In the genomic region with DNA sequence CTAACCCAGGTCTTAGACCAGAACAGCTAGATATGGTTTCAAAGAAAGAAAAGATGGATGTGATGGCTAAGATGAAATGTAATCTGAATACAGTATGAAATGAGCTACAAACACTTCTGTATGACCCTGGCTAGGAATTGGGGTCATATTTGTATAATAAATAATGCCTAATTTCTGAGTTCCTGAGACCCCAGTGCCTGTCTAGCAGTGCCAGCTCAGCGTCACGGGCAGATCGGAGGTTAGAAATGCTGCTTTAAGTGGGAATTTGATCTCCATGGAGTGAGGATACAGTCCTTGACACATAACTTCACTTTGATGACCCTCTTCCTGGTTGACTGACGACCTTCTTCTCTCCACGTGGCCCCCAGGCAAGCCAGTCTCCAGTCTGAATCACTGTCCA, we compare ENCODE assay signal across 23 mouse cellular contexts.
DNase-seq lines count a peak whose midpoint lies in the region; ATAC-seq and TF ChIP-seq lines count a peak whose summit lies in the region.
"Had no signal": no experiment of that assay in that cellular context is flagged by ENCODE, and none has a peak within 500 bp of the region (broad histone marks: within the 10 kb centered on the region; RNA-seq: fewer than 3 reads in every experiment).

No protein-coding gene starts in this region.

- TF ChIP-seq CTCF in lung, postnatal 0 days (IDR thresholded peaks at IDR 0.05): no peak

- H3K4me2 ChIP-seq in hindbrain, embryonic 16.5 days (ENCODE audit: low read length): no peak overlapping the region
- 0 out of 2 replicates have a peak overlapping the region, but pooled peaks have one; percentile 19 for H3K4me2 ChIP-seq in lung, postnatal 0 days (replicated peaks; ENCODE audit: low read depth, low read length)
- H3K4me2 ChIP-seq in intestine, embryonic 15.5 days (replicated peaks): no peak overlapping the region
- H3K4me2 ChIP-seq in stomach, embryonic 16.5 days (ENCODE audit: low read depth, low read length): no peak overlapping the region
- H3K4me2 ChIP-seq: heart, embryonic 12.5 days; limb, embryonic 12.5 days; neural tube, embryonic 13.5 days had no signal

- H3K4me3 ChIP-seq in hindbrain, embryonic 10.5 days: no peak overlapping the region
- H3K4me3 ChIP-seq in hindbrain, embryonic 16.5 days (ENCODE audit: low read length): no peak overlapping the region
- H3K4me3 ChIP-seq in lung, postnatal 0 days (ENCODE audit: low read depth, low read length): no peak overlapping the region
- H3K4me3 ChIP-seq in intestine, embryonic 15.5 days (replicated peaks): no peak overlapping the region
- no peak overlapping the region for H3K4me3 ChIP-seq in stomach, embryonic 16.5 days (replicated peaks; ENCODE audit: low read length)
- H3K4me3 ChIP-seq: heart, embryonic 12.5 days; layer of hippocampus, adult 2 months; left cerebral cortex, adult 2 months; limb, embryonic 12.5 days; neural tube, embryonic 13.5 days had no signal

- H3K36me3 ChIP-seq in hindbrain, embryonic 10.5 days: no peaks in the 10 kb centered on the region
- no peaks in the 10 kb centered on the region for H3K36me3 ChIP-seq in hindbrain, embryonic 16.5 days (ENCODE audit: control insufficient read depth, insufficient read depth, low read length)
- H3K36me3 ChIP-seq in lung, postnatal 0 days (ENCODE audit: insufficient read depth, low read length): no peaks in the 10 kb centered on the region
- H3K36me3 ChIP-seq in intestine, embryonic 15.5 days: no peaks in the 10 kb centered on the region
- no peaks in the 10 kb centered on the region for H3K36me3 ChIP-seq in stomach, embryonic 16.5 days (ENCODE audit: control insufficient read depth, insufficient read depth, low read length)
- H3K36me3 ChIP-seq: heart, embryonic 12.5 days; limb, embryonic 12.5 days; neural tube, embryonic 13.5 days had no signal

- ATAC-seq in hindbrain, embryonic 16.5 days: no peak
- ATAC-seq in lung, postnatal 0 days: peak; percentile 21; the same call in 1 of the 2 replicates
- ATAC-seq in intestine, embryonic 15.5 days: no peak
- no peak for ATAC-seq in stomach, embryonic 16.5 days (ENCODE audit: insufficient read depth, low FRiP score)
- ATAC-seq in megakaryocyte progenitor cell, adult 5-6 weeks (replicated peaks; ENCODE audit: poor library complexity): no peak
- ATAC-seq: CD4-positive, CD25-positive, alpha-beta regulatory T cell, adult 4 months; forebrain, embryonic 14.5 days; hindbrain, postnatal 0 days had no signal

- H3K9ac ChIP-seq in hindbrain, embryonic 16.5 days (ENCODE audit: low read depth, low read length): no peak overlapping the region
- H3K9ac ChIP-seq in lung, postnatal 0 days (replicated peaks; ENCODE audit: low read depth): no peak overlapping the region
- H3K9ac ChIP-seq in intestine, embryonic 15.5 days: no peak overlapping the region
- no peak overlapping the region for H3K9ac ChIP-seq in stomach, embryonic 16.5 days (ENCODE audit: low read length)
- H3K9ac ChIP-seq: heart, embryonic 12.5 days; limb, embryonic 12.5 days; neural tube, embryonic 13.5 days had no signal

- peaks cover 7% of the 10 kb centered on the region; the same call in 1 of the 2 replicates for H3K4me1 ChIP-seq in hindbrain, embryonic 10.5 days (replicated peaks)
- no peaks in the 10 kb centered on the region for H3K4me1 ChIP-seq in hindbrain, embryonic 16.5 days (ENCODE audit: control insufficient read depth, insufficient read depth, low read depth, low read length)
- peaks cover 5% of the 10 kb centered on the region; the same call in 1 of the 2 replicates for H3K4me1 ChIP-seq in lung, postnatal 0 days (ENCODE audit: insufficient read depth, low read depth, low read length)
- no peaks in the 10 kb centered on the region for H3K4me1 ChIP-seq in intestine, embryonic 15.5 days (replicated peaks)
- no peaks in the 10 kb centered on the region; the same call in 1 of the 2 replicates for H3K4me1 ChIP-seq in stomach, embryonic 16.5 days (ENCODE audit: control insufficient read depth, insufficient read depth, low read length)
- H3K4me1 ChIP-seq: heart, embryonic 12.5 days; limb, embryonic 12.5 days had no signal

- H3K27ac ChIP-seq in hindbrain, embryonic 10.5 days: peak overlapping the region; percentile 35; the same call in 1 of the 2 replicates
- no peak overlapping the region for H3K27ac ChIP-seq in hindbrain, embryonic 16.5 days (ENCODE audit: low read depth, low read length)
- peak overlapping the region; percentile 11 for H3K27ac ChIP-seq in lung, postnatal 0 days (ENCODE audit: low read length)
- peak overlapping the region; percentile 1; the same call in 1 of the 2 replicates for H3K27ac ChIP-seq in intestine, embryonic 15.5 days
- peak overlapping the region; percentile 28 for H3K27ac ChIP-seq in stomach, embryonic 16.5 days (ENCODE audit: low read length)
- H3K27ac ChIP-seq: hindbrain, postnatal 0 days; layer of hippocampus, adult 2 months; left cerebral cortex, adult 2 months; limb, embryonic 12.5 days; macrophage; neural tube, embryonic 13.5 days had no signal

- no peaks in the 10 kb centered on the region for H3K9me3 ChIP-seq in hindbrain, embryonic 10.5 days
- no peaks in the 10 kb centered on the region for H3K9me3 ChIP-seq in hindbrain, embryonic 16.5 days (ENCODE audit: control insufficient read depth, low read length)
- no peaks in the 10 kb centered on the region for H3K9me3 ChIP-seq in lung, postnatal 0 days (ENCODE audit: low read length)
- no peaks in the 10 kb centered on the region for H3K9me3 ChIP-seq in intestine, embryonic 15.5 days
- H3K9me3 ChIP-seq in stomach, embryonic 16.5 days (replicated peaks; ENCODE audit: control insufficient read depth, low read length): no peaks in the 10 kb centered on the region
- H3K9me3 ChIP-seq: heart, embryonic 12.5 days; limb, embryonic 12.5 days; neural tube, embryonic 13.5 days had no signal

- DNase-seq in hindbrain, embryonic 10.5 days (ENCODE audit: low spot score): no peak
- no peak for DNase-seq in lung, postnatal 0 days (ENCODE audit: low spot score)
- DNase-seq in lung, postnatal 25 days (ENCODE audit: low spot score): no peak
- DNase-seq: cerebellum, adult 11 months; cerebellum, adult 9-10 months; heart, adult 11 months; kidney, adult 2 months; kidney, postnatal 36 days; thymus, adult 2 months; thymus, postnatal 36 days had no signal

- 34% methylated on average over 5 of the region's 5 CpGs for WGBS in hindbrain, embryonic 10.5 days
- 37% methylated on average over 5 of the region's 5 CpGs for WGBS in hindbrain, embryonic 16.5 days
- 22% methylated on average over 5 of the region's 5 CpGs for WGBS in lung, postnatal 0 days
- WGBS in intestine, embryonic 15.5 days: 35% methylated on average over 5 of the region's 5 CpGs
- 30% methylated on average over 5 of the region's 5 CpGs for WGBS in stomach, embryonic 16.5 days

- H3K27me3 ChIP-seq in hindbrain, embryonic 10.5 days (ENCODE audit: insufficient read depth, poor library complexity, severe bottlenecking): no peaks in the 10 kb centered on the region
- no peaks in the 10 kb centered on the region for H3K27me3 ChIP-seq in hindbrain, embryonic 16.5 days (replicated peaks; ENCODE audit: control insufficient read depth, insufficient read depth, low read length)
- no peaks in the 10 kb centered on the region for H3K27me3 ChIP-seq in lung, postnatal 0 days (replicated peaks; ENCODE audit: insufficient read depth, low read length)
- no peaks in the 10 kb centered on the region for H3K27me3 ChIP-seq in intestine, embryonic 15.5 days (replicated peaks)
- no peaks in the 10 kb centered on the region for H3K27me3 ChIP-seq in stomach, embryonic 16.5 days (ENCODE audit: control insufficient read depth, insufficient read depth, low read length)
- H3K27me3 ChIP-seq: heart, embryonic 12.5 days; limb, embryonic 12.5 days; neural tube, embryonic 13.5 days had no signal

- TF ChIP-seq EP300 in lung, postnatal 0 days (IDR thresholded peaks at IDR 0.05): no peak
